Mouse (Mus musculus) kidney, postnatal 25 days (tissue): Measurements from ENCODE around the gene Blnk.

Experiments used
- DNase-seq, 2 experiments: peaks; one replicate each; pipeline ENCODE4 v3.0.0; 2021; ENCODE audit warnings: mixed read lengths in 2 of 2

Blnk gene

GRCm38 (mm10) chr19:40998469-40999170 lies 4.3 kb upstream of the Blnk start:
- peak; percentile 50 to 84 for DNase-seq

DNA sequence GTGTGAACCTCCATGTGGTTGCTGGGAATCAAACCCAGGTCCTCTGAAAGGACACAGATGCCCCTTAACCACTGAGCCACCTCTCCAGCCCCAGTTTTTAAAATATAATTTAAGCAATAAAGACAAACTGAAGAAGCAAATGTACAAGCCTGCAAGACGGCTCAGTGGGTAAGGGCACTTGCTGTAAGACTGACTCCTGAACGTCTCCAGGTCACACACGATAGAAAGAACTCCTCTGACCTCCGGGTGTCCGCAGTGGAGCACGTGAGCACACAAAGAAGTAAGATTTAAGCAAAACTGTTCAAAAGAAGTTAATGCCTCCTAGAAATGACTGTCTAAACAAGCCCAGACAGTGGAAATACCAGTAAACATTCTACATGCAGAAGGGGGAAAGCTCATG lies 2.4 kb upstream of the Blnk start:
- no peak for DNase-seq

- DNase-seq = peak; percentile 20 to 72
Observed at GRCm38 (mm10) chr19:40995449-40996401, 1.4 kb upstream of the Blnk start.

DNA sequence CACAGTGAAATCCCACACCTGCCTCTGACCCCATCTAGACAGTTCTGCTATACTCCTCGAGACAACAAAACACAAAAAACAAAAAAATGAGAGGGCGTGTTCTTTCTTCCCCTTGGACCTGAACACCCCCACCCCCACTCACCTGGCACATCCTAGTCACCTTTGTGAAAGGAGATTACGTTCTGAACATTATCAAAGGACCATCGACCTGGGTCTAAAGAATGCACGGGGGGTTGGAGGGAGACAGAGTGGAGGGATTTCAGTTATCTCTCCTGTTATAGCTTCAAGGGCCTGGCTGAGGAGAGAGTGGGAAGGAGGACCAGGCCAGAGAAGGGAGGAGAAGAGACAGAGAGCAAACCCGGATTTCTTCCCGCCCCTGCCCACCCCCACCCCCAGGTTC lies 576 bp upstream of the Blnk start:
- no peak for DNase-seq

- DNase-seq = no peak
Observed at GRCm38 (mm10) chr19:40993356-40993755, 979 bp downstream of the Blnk start.

GRCm38 (mm10) chr19:40992517-40993044 lies 1.8 kb downstream of the Blnk start:
- DNase-seq = no peak

DNA sequence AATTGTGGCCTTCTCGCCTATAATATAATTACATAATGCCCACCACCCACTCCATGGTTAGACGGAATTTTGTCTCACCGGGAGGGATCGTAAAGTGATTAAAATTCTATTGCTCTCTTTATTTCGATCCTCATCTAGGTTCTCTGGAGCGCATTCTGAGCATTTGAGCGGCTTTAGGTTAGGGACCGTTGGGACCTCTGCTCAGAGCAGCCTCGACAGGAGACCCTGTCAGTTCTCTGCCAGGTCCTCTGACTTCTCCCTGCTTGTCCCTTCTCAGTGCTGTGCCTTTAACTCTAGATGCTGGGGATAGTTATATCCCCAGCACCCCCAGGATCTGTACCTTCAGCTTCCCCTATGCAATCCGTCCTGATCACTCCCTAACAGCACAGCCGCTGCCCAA lies 2.2 kb downstream of the Blnk start:
- DNase-seq = no peak

- DNase-seq = no peak
Observed at GRCm38 (mm10) chr19:40991626-40992025, 2.7 kb downstream of the Blnk start.

GRCm38 (mm10) chr19:40990781-40991343 lies 3.5 kb downstream of the Blnk start:
- no peak for DNase-seq

GRCm38 (mm10) chr19:40989961-40990600 lies 4.3 kb downstream of the Blnk start:
- DNase-seq = no peak

GRCm38 (mm10) chr19:40988856-40989255 lies 5.5 kb downstream of the Blnk start:
- no peak for DNase-seq

DNA sequence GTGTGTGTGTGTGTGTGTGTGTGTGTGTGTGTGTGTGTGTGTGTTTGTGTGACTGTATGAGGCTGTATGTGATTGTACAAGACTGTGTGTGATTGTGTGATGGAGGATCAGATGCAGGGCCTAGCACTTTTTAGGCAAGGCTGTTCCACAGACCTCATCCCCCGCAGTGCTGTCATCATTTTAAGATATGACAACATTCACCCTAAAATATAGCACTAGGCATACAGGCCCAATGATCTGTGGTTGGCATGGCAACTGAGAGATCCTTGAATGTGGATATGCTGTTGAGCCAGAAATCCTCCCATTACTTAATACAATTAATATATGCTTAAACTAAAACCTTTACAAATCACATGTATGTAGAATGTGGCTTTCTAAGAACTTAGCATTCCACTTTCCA lies 9.8 kb downstream of the Blnk start:
- no peak for DNase-seq

GRCm38 (mm10) chr19:40980671-40981070 lies 13.7 kb downstream of the Blnk start:
- DNase-seq = no peak

DNA sequence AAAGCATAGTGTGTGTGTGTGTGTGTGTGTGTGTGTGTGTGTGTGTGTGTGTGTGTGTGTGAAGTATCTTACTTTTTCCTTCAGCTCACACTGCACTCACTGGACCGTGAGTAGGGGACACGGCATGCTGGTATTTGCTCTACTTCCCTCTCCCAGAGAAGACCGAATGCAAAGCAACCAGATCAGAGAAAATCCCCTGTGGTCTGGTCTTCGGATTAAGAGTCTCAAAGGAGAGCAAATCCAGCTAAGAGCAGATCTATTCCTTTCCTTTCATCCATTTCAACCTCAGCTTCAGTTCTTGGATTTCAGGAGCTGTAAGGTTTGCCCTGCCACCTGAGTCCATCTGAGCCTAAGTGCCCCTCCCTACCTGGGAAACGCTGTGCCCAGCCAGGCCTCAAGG lies 16.3 kb downstream of the Blnk start:
- DNase-seq = no peak

DNA sequence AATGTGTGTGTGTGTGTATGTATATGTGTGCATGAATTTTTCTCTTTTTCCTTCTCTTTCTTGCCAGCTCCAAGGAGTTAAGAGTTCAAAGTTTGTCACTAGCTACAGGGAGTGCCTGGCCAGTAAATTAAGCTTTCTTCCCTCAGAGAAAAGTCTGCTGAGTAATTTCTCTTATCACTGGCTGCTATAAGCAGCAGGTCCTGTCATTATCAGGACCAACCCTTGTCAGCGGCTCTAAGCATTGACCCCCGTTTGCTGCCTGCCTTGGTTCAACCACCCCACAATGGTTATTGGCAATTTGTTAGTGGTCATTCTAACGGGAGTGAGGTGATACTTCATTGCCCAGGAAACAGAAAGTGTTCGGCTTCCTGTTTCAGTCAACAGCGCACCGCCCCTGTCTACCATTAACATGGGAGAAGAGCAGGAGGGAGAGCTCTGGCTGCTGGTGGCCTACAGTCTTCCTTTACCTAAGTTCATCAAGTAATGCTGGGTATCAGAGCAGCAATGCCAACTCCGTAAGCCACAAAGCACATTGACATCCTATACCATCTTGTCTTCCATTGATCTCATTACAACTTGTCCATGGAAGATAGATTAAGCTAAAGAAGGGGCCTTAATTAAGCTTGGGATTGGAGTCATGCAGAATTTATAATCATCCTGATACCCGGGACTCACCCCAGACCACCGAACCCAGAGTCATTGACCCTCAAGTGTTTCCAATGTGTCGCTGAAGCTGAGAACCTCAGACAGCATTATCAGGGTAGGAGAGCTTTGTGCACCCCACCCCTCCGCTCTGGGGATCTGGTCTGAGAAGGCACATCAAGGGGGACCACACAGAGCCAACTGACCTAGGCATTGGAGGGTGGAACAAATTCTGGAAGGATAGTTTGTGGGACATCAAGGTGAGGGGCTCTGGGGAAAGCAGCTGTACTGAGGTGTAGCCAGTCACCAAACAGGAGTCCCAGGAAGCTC lies 17.1 kb downstream of the Blnk start:
- no peak for DNase-seq

- DNase-seq = no peak
Observed at GRCm38 (mm10) chr19:40971273-40971914, 22.9 kb downstream of the Blnk start.

GRCm38 (mm10) chr19:40970775-40971174 lies 23.6 kb downstream of the Blnk start:
- DNase-seq = no peak

DNA sequence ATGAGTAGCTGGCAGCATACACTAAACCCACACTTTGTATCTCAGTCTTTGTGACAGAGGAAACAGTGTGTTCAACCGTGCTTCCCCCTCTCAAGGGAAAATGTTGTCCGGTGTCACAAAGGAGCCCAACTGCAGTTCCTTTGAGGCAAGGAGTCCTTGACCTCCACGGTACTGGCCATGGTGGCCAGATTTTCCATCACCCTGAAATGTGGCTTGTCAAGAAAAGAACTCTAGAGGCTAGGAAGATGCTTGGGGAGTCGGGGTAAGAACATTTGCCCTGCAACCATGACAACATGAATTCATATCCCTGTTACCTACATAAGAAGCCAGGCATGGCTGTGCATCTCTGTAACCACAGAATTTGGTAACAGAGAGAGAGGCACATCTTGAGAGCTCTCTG lies 24.0 kb downstream of the Blnk start:
- DNase-seq = no peak

DNA sequence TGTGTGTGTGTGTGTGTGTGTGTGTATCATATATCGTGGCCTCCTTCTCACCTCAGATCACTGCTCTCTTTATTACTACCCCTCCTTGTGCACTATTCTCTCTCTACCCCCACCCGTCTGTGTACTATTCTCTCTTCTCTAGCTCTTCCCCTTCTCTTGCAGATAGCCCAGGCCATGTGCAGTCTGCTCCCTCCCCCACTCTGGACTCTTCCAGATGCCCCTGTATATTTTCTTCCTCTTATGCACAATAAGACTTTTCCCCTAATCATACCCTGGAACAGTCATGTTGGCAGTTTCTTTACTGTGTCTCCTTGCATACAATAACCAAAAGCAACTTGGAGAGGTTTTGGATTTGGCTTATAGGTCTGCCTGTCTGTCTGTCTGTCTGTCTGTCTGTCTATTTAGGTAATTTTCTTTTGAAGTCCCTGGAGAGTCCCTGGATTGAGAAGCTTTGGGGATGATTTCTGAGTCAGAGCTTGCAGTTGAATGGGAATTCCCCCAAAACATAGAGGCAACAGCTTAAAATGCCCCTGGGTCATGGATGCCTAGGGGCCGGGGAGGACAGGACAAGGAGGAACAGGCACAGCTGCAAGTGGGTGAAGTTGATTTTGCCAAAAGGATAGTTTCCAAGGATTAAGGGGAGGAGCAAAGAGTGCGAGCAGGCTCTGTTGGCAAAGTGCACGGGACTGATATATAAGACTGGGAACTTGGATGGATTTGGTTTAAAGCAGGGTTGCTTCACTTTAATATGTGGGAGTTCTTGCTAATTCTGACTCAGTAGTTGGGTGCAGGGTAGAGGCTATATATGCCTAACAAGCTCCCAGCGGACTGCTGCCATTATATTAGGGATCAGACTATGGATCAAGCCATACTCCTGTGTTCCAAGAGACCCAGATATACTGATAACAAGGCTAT lies 29.1 kb downstream of the Blnk start:
- DNase-seq = no peak

- DNase-seq = no peak
Observed at GRCm38 (mm10) chr19:40964367-40964891, 29.9 kb downstream of the Blnk start.
